ENCODE assay signal across 8 mouse cellular contexts in the genomic region with DNA sequence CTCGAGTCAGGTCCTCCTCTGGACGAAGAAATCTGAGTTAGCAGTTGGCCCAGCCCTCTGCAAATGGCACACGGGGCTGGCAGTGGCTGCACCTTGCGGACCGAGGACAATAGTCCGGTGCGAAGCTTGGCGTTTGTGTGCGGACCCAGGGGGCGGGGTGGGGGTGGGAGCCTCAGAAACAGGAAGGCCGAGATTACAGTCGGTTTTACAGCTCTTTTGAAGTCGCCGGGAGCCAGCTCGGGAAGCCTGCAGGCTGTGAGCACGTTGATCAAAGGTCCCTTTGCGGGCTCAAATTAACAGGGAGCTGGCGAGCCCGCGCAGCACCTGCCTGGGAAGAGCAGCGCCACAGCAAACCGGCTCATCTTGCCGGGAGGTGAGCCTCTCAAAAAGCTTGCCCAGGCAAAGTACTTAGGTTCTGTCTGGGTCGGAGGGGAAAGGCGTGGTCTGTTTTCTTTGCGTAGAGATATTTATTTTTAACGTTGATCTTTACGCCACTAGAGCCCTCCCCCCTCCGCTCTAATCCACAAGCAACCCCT. TPM values are rescaled to one million over a fixed set of nuclear protein-coding genes. Genes with fewer than 3 reads are reported as not detected.
A peak's percentile ranks its signal among the peaks of the same experiment; 100 is the strongest.
DNase-seq lines count a peak whose midpoint lies in the region; ATAC-seq lines count a peak whose summit lies in the region.

No protein-coding gene starts in this region.

- H3K4me3 ChIP-seq in forebrain, embryonic 12.5 days (replicated peaks) = peak overlapping the region; percentile 43
- H3K4me3 ChIP-seq in hindbrain, embryonic 16.5 days (ENCODE audit: low read length) = peak overlapping the region; percentile 48
- peak overlapping the region; percentile 44 for H3K4me3 ChIP-seq in liver, embryonic 11.5 days (ENCODE audit: low read depth, low read length)
- peak overlapping the region; percentile 46 for H3K4me3 ChIP-seq in neural tube, embryonic 12.5 days

- peak; percentile 59 for ATAC-seq in forebrain, embryonic 12.5 days (ENCODE audit: low FRiP score)
- peak; percentile 64 for ATAC-seq in hindbrain, embryonic 16.5 days
- ATAC-seq in liver, embryonic 11.5 days (replicated peaks; ENCODE audit: low FRiP score) = peak; percentile 58
- peak; percentile 54; the same call in 1 of the 2 replicates for ATAC-seq in neural tube, embryonic 12.5 days (ENCODE audit: low FRiP score, low read depth)

- H3K9me3 ChIP-seq in forebrain, embryonic 12.5 days = no peaks in the 10 kb centered on the region
- no peaks in the 10 kb centered on the region for H3K9me3 ChIP-seq in hindbrain, embryonic 16.5 days (ENCODE audit: control insufficient read depth, low read length)
- H3K9me3 ChIP-seq in liver, embryonic 11.5 days (ENCODE audit: control insufficient read depth, low read length) = no peaks in the 10 kb centered on the region
- H3K9me3 ChIP-seq in neural tube, embryonic 12.5 days = no peaks in the 10 kb centered on the region

- under 1% methylated on average over 29 of the region's 29 CpGs for WGBS in forebrain, embryonic 12.5 days
- WGBS in hindbrain, embryonic 16.5 days = under 1% methylated on average over 29 of the region's 29 CpGs
- 1% methylated on average over 29 of the region's 29 CpGs for WGBS in liver, embryonic 11.5 days
- 1% methylated on average over 29 of the region's 29 CpGs for WGBS in neural tube, embryonic 12.5 days

- H3K9ac ChIP-seq in forebrain, embryonic 12.5 days = peak overlapping the region; percentile 40
- H3K9ac ChIP-seq in hindbrain, embryonic 16.5 days (ENCODE audit: low read depth, low read length) = peak overlapping the region; percentile 66
- H3K9ac ChIP-seq in liver, embryonic 11.5 days (ENCODE audit: low read depth, low read length) = peak overlapping the region; percentile 38; the same call in 1 of the 2 replicates
- H3K9ac ChIP-seq in neural tube, embryonic 12.5 days = peak overlapping the region; percentile 57

- H3K27ac ChIP-seq in forebrain, embryonic 12.5 days = peak overlapping the region; percentile 19
- peak overlapping the region; percentile 20; the same call in 1 of the 2 replicates for H3K27ac ChIP-seq in hindbrain, embryonic 16.5 days (ENCODE audit: low read depth, low read length)
- 0 out of 2 replicates have a peak overlapping the region, but pooled peaks have one; percentile 55 for H3K27ac ChIP-seq in liver, embryonic 11.5 days (ENCODE audit: low read depth, low read length)
- no peak overlapping the region for H3K27ac ChIP-seq in neural tube, embryonic 12.5 days

- H3K4me1 ChIP-seq in forebrain, embryonic 12.5 days = peaks cover 9% of the 10 kb centered on the region
- peaks cover 11% of the 10 kb centered on the region for H3K4me1 ChIP-seq in hindbrain, embryonic 16.5 days (ENCODE audit: control insufficient read depth, insufficient read depth, low read depth, low read length)
- peaks cover 5% of the 10 kb centered on the region; the same call in 1 of the 2 replicates for H3K4me1 ChIP-seq in liver, embryonic 11.5 days (replicated peaks; ENCODE audit: control insufficient read depth, insufficient read depth, low read length)
- H3K4me1 ChIP-seq in neural tube, embryonic 12.5 days = no peaks in the 10 kb centered on the region

- no peaks in the 10 kb centered on the region for H3K36me3 ChIP-seq in forebrain, embryonic 12.5 days (replicated peaks)
- H3K36me3 ChIP-seq in hindbrain, embryonic 16.5 days (ENCODE audit: control insufficient read depth, insufficient read depth, low read length) = no peaks in the 10 kb centered on the region
- no peaks in the 10 kb centered on the region for H3K36me3 ChIP-seq in liver, embryonic 11.5 days (ENCODE audit: control insufficient read depth, insufficient read depth, low read length)
- 0 out of 2 replicates have a peak, but pooled peaks cover 2% of the 10 kb centered on the region for H3K36me3 ChIP-seq in neural tube, embryonic 12.5 days

- DNase-seq in thymus, postnatal 4 days = peak; percentile 21
- DNase-seq in thymus, postnatal 0 days (ENCODE audit: low spot score) = no peak
- peak; percentile 49 for DNase-seq in liver, embryonic 11.5 days (ENCODE audit: low spot score)
- no peak for DNase-seq in frontal cortex, postnatal 25 days (ENCODE audit: low spot score in 2 of 2)
- DNase-seq in ovary, postnatal 36 days (ENCODE audit: low spot score) = no peak

- H3K4me2 ChIP-seq in forebrain, embryonic 12.5 days = peak overlapping the region; percentile 77
- H3K4me2 ChIP-seq in hindbrain, embryonic 16.5 days (ENCODE audit: low read length) = peak overlapping the region; percentile 96
- peak overlapping the region; percentile 70 for H3K4me2 ChIP-seq in liver, embryonic 11.5 days
- H3K4me2 ChIP-seq in neural tube, embryonic 12.5 days (replicated peaks) = peak overlapping the region; percentile 86

- H3K27me3 ChIP-seq in forebrain, embryonic 12.5 days = peaks cover 23% of the 10 kb centered on the region; the same call in 1 of the 2 replicates
- H3K27me3 ChIP-seq in hindbrain, embryonic 16.5 days (replicated peaks; ENCODE audit: control insufficient read depth, insufficient read depth, low read length) = no peaks in the 10 kb centered on the region
- H3K27me3 ChIP-seq in liver, embryonic 11.5 days (replicated peaks; ENCODE audit: control insufficient read depth, insufficient read depth, low read length) = peaks cover 11% of the 10 kb centered on the region
- no peaks in the 10 kb centered on the region for H3K27me3 ChIP-seq in neural tube, embryonic 12.5 days (replicated peaks)

RNA-seq across cellular contexts. Expression of a gene that starts 18.8 kb away (rescaled TPM):
- polyA plus RNA-seq in thymus, postnatal 0 days (2015; fragmentation: Nextera tagmentation; extraction: Ambion mirVana) = 36.4 and 37.8 TPM in 2 replicates
- polyA plus RNA-seq in forebrain, embryonic 12.5 days (2016; fragmentation: Nextera tagmentation; extraction: Ambion mirVana) = 47.4 and 52.6 TPM in 2 replicates
- polyA plus RNA-seq in hindbrain, embryonic 16.5 days (2015; fragmentation: Nextera tagmentation; extraction: Ambion mirVana) = 13.2 and 14.5 TPM in 2 replicates
- 26.6 and 30.8 TPM in 2 replicates for polyA plus RNA-seq in liver, embryonic 11.5 days (2014; fragmentation: Nextera tagmentation; extraction: Ambion mirVana)
- 52.7 and 57.2 TPM in 2 replicates for polyA plus RNA-seq in neural tube, embryonic 12.5 days (2016; fragmentation: Nextera tagmentation; extraction: Ambion mirVana)

Comparison
In these comparisons a context has a peak if more than half of its experiments do, and no peak if none do; other contexts are left out.
1. DNase-seq: peak in thymus, postnatal 4 days (single experiment) and liver, embryonic 11.5 days (single experiment); none in thymus, postnatal 0 days (single experiment), frontal cortex, postnatal 25 days (0 of 2) and ovary, postnatal 36 days (single experiment).
2. Peak in every context shown above with its lines, with median percentiles within 50 percentile points of each other: ATAC-seq, H3K4me2 ChIP-seq, H3K4me3 ChIP-seq and H3K9ac ChIP-seq.